Mouse (Mus musculus) stomach, postnatal 0 days (tissue): ENCODE measurements at regions not wholly inside any gene's neighbourhood (a gene's known extent, or its start where the extent isn't known, plus 50 kb on each side); places are given as distances from the start of the nearest gene placed in this dataset.

Experiments
- CTCF ChIP-seq: IDR thresholded peaks from 2 replicates; pipeline ENCODE4 v1.5.1; 2016; ENCODE audit warnings: antibody characterized with exemption, low read depth, mild to moderate bottlenecking, moderate library complexity
- EP300 ChIP-seq: optimal IDR thresholded peaks from 2 replicates; pipeline ENCODE3; 2016; ENCODE audit warnings: antibody characterized with exemption

- TF ChIP-seq CTCF (no peak), EP300 (no peak)
These were observed 322.4 kb downstream of the Edem1 start for GRCm38 (mm10) chr6:109150912-109151256.
